Mouse (Mus musculus): ENCODE measurements at regions not wholly inside any gene's neighbourhood (a gene's known extent, or its start where the extent isn't known, plus 50 kb on each side); places are given as distances from the start of the nearest gene placed in this dataset.

DNA sequence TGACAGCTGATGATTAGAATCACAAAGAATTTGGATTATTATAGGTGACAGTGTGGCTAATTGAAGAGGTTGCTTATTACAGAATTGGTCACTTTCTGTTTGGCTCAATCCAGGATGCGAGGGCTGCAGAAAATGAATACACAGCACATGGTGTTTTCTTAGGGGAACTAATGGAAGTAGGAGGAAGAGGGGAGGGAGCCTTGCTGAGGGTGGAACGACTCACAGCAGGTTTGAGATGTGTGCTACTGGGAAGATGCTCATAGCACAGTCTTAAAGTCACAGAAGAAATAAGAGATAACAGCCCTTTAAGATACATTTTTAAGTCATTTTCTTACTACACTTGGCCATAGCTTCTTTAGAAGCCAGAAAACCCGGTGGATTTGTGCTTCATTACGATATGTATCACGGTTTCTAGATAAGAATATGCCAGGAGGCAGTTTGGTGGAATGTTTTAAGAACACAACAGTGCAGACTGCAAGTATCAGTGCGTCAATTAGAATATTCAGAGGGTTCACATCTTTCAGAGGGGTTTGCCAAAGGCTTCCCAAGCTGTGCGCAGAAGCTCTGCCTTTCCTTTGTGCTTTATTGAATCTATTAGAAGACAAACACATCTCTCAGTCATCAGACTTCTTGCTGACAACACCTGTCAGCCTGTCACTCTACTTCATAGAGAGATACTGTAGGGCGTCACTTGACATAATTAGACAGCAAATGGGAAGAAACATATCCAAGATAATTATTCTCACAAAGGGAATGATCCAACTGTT lies 853.7 kb downstream of the Otol1 start:
- no peak for DNase-seq (ENCODE audit: low read depth, low spot score)

DNA sequence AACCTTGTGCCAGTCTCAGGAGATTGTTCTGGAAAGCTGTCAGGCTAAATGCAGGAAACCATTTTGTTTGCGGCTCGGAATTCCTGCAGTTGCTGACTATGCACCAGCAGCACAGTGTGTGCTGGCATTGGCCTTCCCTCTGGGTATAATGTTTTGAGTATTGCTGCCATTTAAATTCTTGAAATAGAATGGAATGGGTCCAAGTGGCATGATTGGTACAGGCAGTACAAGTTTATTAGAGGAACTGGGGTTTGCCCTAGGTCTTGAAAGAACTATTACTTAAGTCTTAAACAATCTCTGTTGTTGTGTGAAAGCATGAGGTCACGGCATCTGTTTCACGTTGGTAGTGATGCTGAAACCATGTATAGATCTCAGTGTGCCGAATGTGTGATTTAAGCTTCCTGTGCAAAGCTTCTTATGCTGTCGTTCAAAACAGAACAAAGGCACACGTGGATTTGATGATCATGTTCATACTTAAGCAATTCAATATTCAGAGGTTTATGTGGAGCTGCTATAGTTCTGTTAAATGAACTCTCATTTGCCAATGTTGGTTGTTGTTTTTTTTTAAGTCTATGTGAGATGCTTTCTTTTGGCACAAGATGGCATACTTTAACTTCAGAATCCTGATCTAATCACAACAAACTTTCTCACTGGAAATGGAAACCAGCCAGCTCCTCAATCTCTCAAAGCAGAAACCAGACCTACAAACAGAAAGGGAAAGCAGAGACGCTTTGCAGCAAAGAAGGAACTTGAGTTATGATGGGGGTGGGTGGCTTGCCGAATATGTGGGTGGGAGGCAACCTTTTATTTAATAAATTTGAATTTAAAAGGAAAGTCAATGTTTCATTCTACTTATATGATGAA lies 866.5 kb downstream of the Otol1 start:
- peak; percentile 34 for DNase-seq (ENCODE audit: low read depth, low spot score)

DNA sequence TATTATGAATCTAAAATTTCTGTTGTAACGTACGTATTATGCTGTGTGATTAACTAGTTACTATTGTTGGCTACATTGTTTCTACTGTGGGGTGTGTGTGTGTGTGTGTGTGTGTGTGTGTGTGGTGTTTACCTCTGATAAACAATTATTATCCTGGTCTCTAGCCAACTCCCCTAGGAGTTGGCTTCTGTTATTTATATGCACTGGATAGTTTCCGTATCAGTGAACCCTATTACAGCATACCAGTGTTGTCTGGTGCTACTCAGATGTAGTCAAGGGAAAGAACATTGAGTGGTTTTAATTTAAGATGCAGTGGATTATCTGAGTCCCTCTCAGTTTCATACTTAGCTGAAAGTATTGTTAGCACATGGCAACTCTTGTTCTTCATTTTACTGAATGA lies 867.2 kb downstream of the Otol1 start:
- DNase-seq (ENCODE audit: low read depth, low spot score) = no peak
